Mouse (Mus musculus): ENCODE results near the gene Supt5. TPM values are rescaled to one million over a fixed set of nuclear protein-coding genes. Genes with fewer than 3 reads are reported as not detected.
A peak's percentile ranks its signal among the peaks of the same experiment; 100 is the strongest.

Gene Supt5
- polyA plus RNA-seq, 1 experiment, result 126 TPM

GRCm38 (mm10) chr7:28356981-28357380 is 18.4 kb upstream of the Supt5 start:
- TF ChIP-seq POLR2A (IDR thresholded peaks at IDR 0.05; ENCODE audit: control insufficient read depth, low read depth, low read length) (no peak), CTCF (IDR thresholded peaks at IDR 0.05; ENCODE audit: control insufficient read depth, insufficient read depth, insufficient replicate concordance, low read depth, low read length) (no peak)
- Histone ChIP-seq H3K36me3 (ENCODE audit: control insufficient read depth, insufficient read depth, low read length) (no peaks in the 10 kb centered on the region; the same call in 1 of the 2 replicates), H3K4me3 (ENCODE audit: control insufficient read depth, low read depth, low read length) (no peak overlapping the region), H3K27ac (ENCODE audit: control insufficient read depth, insufficient read depth, low read depth, low read length) (peak overlapping the region; percentile 60; the same call in 1 of the 2 replicates), H3K4me1 (ENCODE audit: control insufficient read depth, insufficient read depth, low read length) (peaks cover 3% of the 10 kb centered on the region; the same call in 1 of the 2 replicates), H3K27me3 (ENCODE audit: control insufficient read depth, insufficient read depth, low read length) (no peaks in the 10 kb centered on the region)

- no peak overlapping the region for H3K27ac ChIP-seq (ENCODE audit: control insufficient read depth, insufficient read depth, low read depth, low read length)
- no peaks in the 10 kb centered on the region; the same call in 1 of the 2 replicates for H3K36me3 ChIP-seq (ENCODE audit: control insufficient read depth, insufficient read depth, low read length)
- no peak overlapping the region for H3K4me3 ChIP-seq (ENCODE audit: control insufficient read depth, low read depth, low read length)
- no peaks in the 10 kb centered on the region for H3K27me3 ChIP-seq (ENCODE audit: control insufficient read depth, insufficient read depth, low read length)
- TF ChIP-seq POLR2A (IDR thresholded peaks at IDR 0.05; ENCODE audit: control insufficient read depth, low read depth, low read length), result no peak
- no peak for TF ChIP-seq CTCF (IDR thresholded peaks at IDR 0.05; ENCODE audit: control insufficient read depth, insufficient read depth, insufficient replicate concordance, low read depth, low read length)
- H3K4me1 ChIP-seq (ENCODE audit: control insufficient read depth, insufficient read depth, low read length), result peaks cover 3% of the 10 kb centered on the region; the same call in 1 of the 2 replicates
Observed at GRCm38 (mm10) chr7:28355221-28355620, 16.7 kb upstream of the Supt5 start.

GRCm38 (mm10) chr7:28354596-28354995 is 16.1 kb upstream of the Supt5 start:
- no peak overlapping the region for H3K27ac ChIP-seq (ENCODE audit: control insufficient read depth, insufficient read depth, low read depth, low read length)

GRCm38 (mm10) chr7:28354113-28354581 is 15.6 kb upstream of the Supt5 start:
- H3K4me3 ChIP-seq (ENCODE audit: control insufficient read depth, low read depth, low read length), result no peak overlapping the region
- no peak overlapping the region for H3K27ac ChIP-seq (ENCODE audit: control insufficient read depth, insufficient read depth, low read depth, low read length)
- H3K36me3 ChIP-seq (ENCODE audit: control insufficient read depth, insufficient read depth, low read length), result no peaks in the 10 kb centered on the region; the same call in 1 of the 2 replicates
- no peak for TF ChIP-seq CTCF (IDR thresholded peaks at IDR 0.05; ENCODE audit: control insufficient read depth, insufficient read depth, insufficient replicate concordance, low read depth, low read length)
- no peak for TF ChIP-seq POLR2A (IDR thresholded peaks at IDR 0.05; ENCODE audit: control insufficient read depth, low read depth, low read length)
- H3K4me1 ChIP-seq (ENCODE audit: control insufficient read depth, insufficient read depth, low read length), result peaks cover 6% of the 10 kb centered on the region
- no peaks in the 10 kb centered on the region for H3K27me3 ChIP-seq (ENCODE audit: control insufficient read depth, insufficient read depth, low read length)

More at GRCm38 (mm10) chr7:28354596-28354995, 16.1 kb upstream of the Supt5 start:
- TF ChIP-seq POLR2A (IDR thresholded peaks at IDR 0.05; ENCODE audit: control insufficient read depth, low read depth, low read length) (no peak), CTCF (IDR thresholded peaks at IDR 0.05; ENCODE audit: control insufficient read depth, insufficient read depth, insufficient replicate concordance, low read depth, low read length) (no peak)
- no peaks in the 10 kb centered on the region for H3K27me3 ChIP-seq (ENCODE audit: control insufficient read depth, insufficient read depth, low read length)
- H3K36me3 ChIP-seq (ENCODE audit: control insufficient read depth, insufficient read depth, low read length), result no peaks in the 10 kb centered on the region; the same call in 1 of the 2 replicates
- peaks cover 6% of the 10 kb centered on the region for H3K4me1 ChIP-seq (ENCODE audit: control insufficient read depth, insufficient read depth, low read length)
- no peak overlapping the region for H3K4me3 ChIP-seq (ENCODE audit: control insufficient read depth, low read depth, low read length)

- H3K36me3 ChIP-seq (ENCODE audit: control insufficient read depth, insufficient read depth, low read length), result no peaks in the 10 kb centered on the region; the same call in 1 of the 2 replicates
- peaks cover 6% of the 10 kb centered on the region for H3K4me1 ChIP-seq (ENCODE audit: control insufficient read depth, insufficient read depth, low read length)
- H3K4me3 ChIP-seq (ENCODE audit: control insufficient read depth, low read depth, low read length), result no peak overlapping the region
Observed at GRCm38 (mm10) chr7:28353267-28353666, 14.7 kb upstream of the Supt5 start.

GRCm38 (mm10) chr7:28351676-28352191 is 13.2 kb upstream of the Supt5 start:
- Histone ChIP-seq H3K4me3 (ENCODE audit: control insufficient read depth, low read depth, low read length) (no peak overlapping the region), H3K36me3 (ENCODE audit: control insufficient read depth, insufficient read depth, low read length) (no peaks in the 10 kb centered on the region; the same call in 1 of the 2 replicates), H3K27ac (ENCODE audit: control insufficient read depth, insufficient read depth, low read depth, low read length) (no peak overlapping the region), H3K27me3 (ENCODE audit: control insufficient read depth, insufficient read depth, low read length) (no peaks in the 10 kb centered on the region), H3K4me1 (ENCODE audit: control insufficient read depth, insufficient read depth, low read length) (peaks cover 4% of the 10 kb centered on the region)
- TF ChIP-seq POLR2A (IDR thresholded peaks at IDR 0.05; ENCODE audit: control insufficient read depth, low read depth, low read length), result no peak
- no peak for TF ChIP-seq CTCF (IDR thresholded peaks at IDR 0.05; ENCODE audit: control insufficient read depth, insufficient read depth, insufficient replicate concordance, low read depth, low read length)

More at GRCm38 (mm10) chr7:28353267-28353666, 14.7 kb upstream of the Supt5 start:
- Histone ChIP-seq H3K27me3 (ENCODE audit: control insufficient read depth, insufficient read depth, low read length) (no peaks in the 10 kb centered on the region), H3K27ac (ENCODE audit: control insufficient read depth, insufficient read depth, low read depth, low read length) (no peak overlapping the region)
- no peak for TF ChIP-seq CTCF (IDR thresholded peaks at IDR 0.05; ENCODE audit: control insufficient read depth, insufficient read depth, insufficient replicate concordance, low read depth, low read length)
- no peak for TF ChIP-seq POLR2A (IDR thresholded peaks at IDR 0.05; ENCODE audit: control insufficient read depth, low read depth, low read length)

- peak within 1 kb of the TSS; percentile 87 for H3K27ac ChIP-seq (ENCODE audit: control insufficient read depth, insufficient read depth, low read depth, low read length)
- H3K4me3 ChIP-seq (ENCODE audit: control insufficient read depth, low read depth, low read length), result peak within 1 kb of the TSS; percentile 94
- TF ChIP-seq POLR2A (IDR thresholded peaks at IDR 0.05; ENCODE audit: control insufficient read depth, low read depth, low read length), result peak; percentile 74; the same call in 1 of the 2 replicates
- TF ChIP-seq CTCF (IDR thresholded peaks at IDR 0.05; ENCODE audit: control insufficient read depth, insufficient read depth, insufficient replicate concordance, low read depth, low read length), result peak; percentile 10; the same call in 1 of the 2 replicates
- H3K36me3 ChIP-seq (ENCODE audit: control insufficient read depth, insufficient read depth, low read length), result no peaks in the 10 kb centered on the region; the same call in 1 of the 2 replicates
- H3K27me3 ChIP-seq (ENCODE audit: control insufficient read depth, insufficient read depth, low read length), result no peaks in the 10 kb centered on the region
- peaks cover 4% of the 10 kb centered on the region for H3K4me1 ChIP-seq (ENCODE audit: control insufficient read depth, insufficient read depth, low read length)
Observed at GRCm38 (mm10) chr7:28350155-28350883, 11.8 kb upstream of the Supt5 start, which contains the start of gene Rps16. Rps16 (plus strand) TSS chr7:28350652.

All from testis, adult 2 months (tissue).